ENCODE assay signal across 7 mouse cellular contexts in genomic region chr15:96695455-96696421, GRCm38 (mm10). TPM values are rescaled to one million over a fixed set of nuclear protein-coding genes. Genes with fewer than 3 reads are reported as not detected.
A peak's percentile ranks its signal among the peaks of the same experiment; 100 is the strongest.
DNase-seq lines count a peak whose midpoint lies in the region; ATAC-seq and TF ChIP-seq lines count a peak whose summit lies in the region.

No protein-coding gene starts in this region.

- TF ChIP-seq POLR2A in thymus, adult 2 months (IDR thresholded peaks at IDR 0.05; ENCODE audit: control insufficient read depth, extremely low read depth, insufficient read depth, low read length, poor library complexity): no peak

- no peaks in the 10 kb centered on the region for H3K9me3 ChIP-seq in embryonic facial prominence, embryonic 12.5 days
- no peaks in the 10 kb centered on the region for H3K9me3 ChIP-seq in hindbrain, embryonic 13.5 days
- H3K9me3 ChIP-seq in liver, embryonic 15.5 days (replicated peaks): no peaks in the 10 kb centered on the region
- H3K9me3 ChIP-seq in neural tube, embryonic 15.5 days (replicated peaks): no peaks in the 10 kb centered on the region

- no peak for TF ChIP-seq CTCF in thymus, adult 2 months (IDR thresholded peaks at IDR 0.05; ENCODE audit: borderline replicate concordance, control insufficient read depth, extremely low read depth, insufficient read depth, low read length, poor library complexity)

- H3K36me3 ChIP-seq in embryonic facial prominence, embryonic 12.5 days: peaks cover 59% of the 10 kb centered on the region
- peaks cover 58% of the 10 kb centered on the region for H3K36me3 ChIP-seq in hindbrain, embryonic 13.5 days
- peaks cover 78% of the 10 kb centered on the region for H3K36me3 ChIP-seq in liver, embryonic 15.5 days (replicated peaks)
- peaks cover 56% of the 10 kb centered on the region for H3K36me3 ChIP-seq in neural tube, embryonic 15.5 days
- peaks cover 77% of the 10 kb centered on the region for H3K36me3 ChIP-seq in thymus, adult 2 months (ENCODE audit: control insufficient read depth, insufficient read depth, low read length)

- DNase-seq in thymus, postnatal 14 days: peak; percentile 40
- DNase-seq in thymus, adult 18-20 months: no peak
- no peak for DNase-seq in thymus, adult 2 months

- peak overlapping the region; percentile 61 for H3K4me2 ChIP-seq in embryonic facial prominence, embryonic 12.5 days (replicated peaks)
- peak overlapping the region; percentile 84 for H3K4me2 ChIP-seq in hindbrain, embryonic 13.5 days
- peak overlapping the region; percentile 93 for H3K4me2 ChIP-seq in liver, embryonic 15.5 days
- H3K4me2 ChIP-seq in neural tube, embryonic 15.5 days: peak overlapping the region; percentile 77

- no peak overlapping the region for H3K27ac ChIP-seq in embryonic facial prominence, embryonic 12.5 days
- peak overlapping the region; percentile 26 for H3K27ac ChIP-seq in hindbrain, embryonic 13.5 days
- 0 out of 2 replicates have a peak overlapping the region, but pooled peaks have one; percentile 1 for H3K27ac ChIP-seq in liver, embryonic 15.5 days (replicated peaks)
- H3K27ac ChIP-seq in neural tube, embryonic 15.5 days (replicated peaks): no peak overlapping the region
- H3K27ac ChIP-seq in thymus, adult 2 months (ENCODE audit: control insufficient read depth, insufficient read depth, low read length): no peak overlapping the region

- H3K4me3 ChIP-seq in embryonic facial prominence, embryonic 12.5 days: peak overlapping the region; percentile 91
- H3K4me3 ChIP-seq in hindbrain, embryonic 13.5 days: peak overlapping the region; percentile 88
- peak overlapping the region; percentile 92; the same call in 1 of the 2 replicates for H3K4me3 ChIP-seq in liver, embryonic 15.5 days (replicated peaks)
- H3K4me3 ChIP-seq in neural tube, embryonic 15.5 days (replicated peaks): peak overlapping the region; percentile 68
- no peak overlapping the region for H3K4me3 ChIP-seq in thymus, adult 2 months (ENCODE audit: control insufficient read depth, insufficient read depth, low read length)

- WGBS in embryonic facial prominence, embryonic 12.5 days: 77% methylated on average over 26 of the region's 26 CpGs
- 80% methylated on average over 26 of the region's 26 CpGs for WGBS in hindbrain, embryonic 13.5 days
- WGBS in liver, embryonic 15.5 days (ENCODE audit: insufficient replicate concordance): 76% methylated on average over 26 of the region's 26 CpGs
- 73% methylated on average over 26 of the region's 26 CpGs for WGBS in neural tube, embryonic 15.5 days
- 79% methylated on average over 26 of the region's 26 CpGs for WGBS in thymus, adult 2 months

- ATAC-seq in embryonic facial prominence, embryonic 12.5 days (ENCODE audit: insufficient number of reproducible peaks, insufficient read depth, low FRiP score, low TSS enrichment): no peak
- ATAC-seq in hindbrain, embryonic 13.5 days (ENCODE audit: low FRiP score): no peak
- ATAC-seq in liver, embryonic 15.5 days (ENCODE audit: insufficient read depth): no peak
- ATAC-seq in neural tube, embryonic 15.5 days (ENCODE audit: low FRiP score): no peak

- no peaks in the 10 kb centered on the region for H3K27me3 ChIP-seq in embryonic facial prominence, embryonic 12.5 days
- H3K27me3 ChIP-seq in hindbrain, embryonic 13.5 days: no peaks in the 10 kb centered on the region
- H3K27me3 ChIP-seq in liver, embryonic 15.5 days: 0 out of 2 replicates have a peak, but pooled peaks cover 3% of the 10 kb centered on the region
- no peaks in the 10 kb centered on the region for H3K27me3 ChIP-seq in neural tube, embryonic 15.5 days (replicated peaks)
- no peaks in the 10 kb centered on the region for H3K27me3 ChIP-seq in thymus, adult 2 months (ENCODE audit: control insufficient read depth, insufficient read depth, low read length)

- H3K9ac ChIP-seq in embryonic facial prominence, embryonic 12.5 days: no peak overlapping the region
- H3K9ac ChIP-seq in hindbrain, embryonic 13.5 days: peak overlapping the region; percentile 99
- no peak overlapping the region for H3K9ac ChIP-seq in liver, embryonic 15.5 days
- H3K9ac ChIP-seq in neural tube, embryonic 15.5 days (replicated peaks): peak overlapping the region; percentile 33; the same call in 1 of the 2 replicates

- H3K4me1 ChIP-seq in embryonic facial prominence, embryonic 12.5 days: peaks cover 25% of the 10 kb centered on the region
- peaks cover 56% of the 10 kb centered on the region for H3K4me1 ChIP-seq in hindbrain, embryonic 13.5 days (replicated peaks)
- H3K4me1 ChIP-seq in liver, embryonic 15.5 days (replicated peaks): peaks cover 45% of the 10 kb centered on the region
- H3K4me1 ChIP-seq in neural tube, embryonic 15.5 days: peaks cover 55% of the 10 kb centered on the region
- peaks cover 14% of the 10 kb centered on the region for H3K4me1 ChIP-seq in thymus, adult 2 months (replicated peaks; ENCODE audit: control insufficient read depth, insufficient read depth, low read length)

RNA-seq across cellular contexts. Expression of gene Slc38a2, which starts 3.8 kb away (rescaled TPM):
- polyA plus RNA-seq in embryonic facial prominence, embryonic 12.5 days (2016; fragmentation: Nextera tagmentation; extraction: Ambion mirVana): 175 and 179 TPM in 2 replicates
- 133 TPM in 2 replicates for polyA plus RNA-seq in hindbrain, embryonic 13.5 days (2015; fragmentation: Nextera tagmentation; extraction: Ambion mirVana)
- 33.8 and 33.9 TPM in 2 replicates for polyA plus RNA-seq in liver, embryonic 15.5 days (2015; fragmentation: Nextera tagmentation; extraction: Ambion mirVana)
- polyA plus RNA-seq in neural tube, embryonic 15.5 days (2015; fragmentation: Nextera tagmentation; extraction: Ambion mirVana): 89.3 and 93.9 TPM in 2 replicates
- polyA plus RNA-seq in thymus, adult 2 months (2012; rRNA removed): 105 and 110 TPM in 2 replicates

RNA-seq across cellular contexts. Expression of gene Slc38a1, which starts 53.0 kb away (rescaled TPM):
- polyA plus RNA-seq in embryonic facial prominence, embryonic 12.5 days (2016; fragmentation: Nextera tagmentation; extraction: Ambion mirVana): 89.6 and 93.6 TPM in 2 replicates
- 154 and 158 TPM in 2 replicates for polyA plus RNA-seq in hindbrain, embryonic 13.5 days (2015; fragmentation: Nextera tagmentation; extraction: Ambion mirVana)
- 14.5 and 18.2 TPM in 2 replicates for polyA plus RNA-seq in liver, embryonic 15.5 days (2015; fragmentation: Nextera tagmentation; extraction: Ambion mirVana)
- polyA plus RNA-seq in neural tube, embryonic 15.5 days (2015; fragmentation: Nextera tagmentation; extraction: Ambion mirVana): 127 and 134 TPM in 2 replicates
- 136 and 170 TPM in 2 replicates for polyA plus RNA-seq in thymus, adult 2 months (2012; rRNA removed)

Comparison
In these comparisons a context has a peak if more than half of its experiments do, and no peak if none do; other contexts are left out.
1. H3K27ac ChIP-seq: peak in hindbrain, embryonic 13.5 days (single experiment) and liver, embryonic 15.5 days (single experiment); none in embryonic facial prominence, embryonic 12.5 days (single experiment), neural tube, embryonic 15.5 days (single experiment) and thymus, adult 2 months (single experiment).
2. H3K9ac ChIP-seq: peak in hindbrain, embryonic 13.5 days (single experiment) and neural tube, embryonic 15.5 days (single experiment); none in embryonic facial prominence, embryonic 12.5 days (single experiment) and liver, embryonic 15.5 days (single experiment).
3. Peak in every context shown above with its lines, with median percentiles within 50 percentile points of each other: H3K4me2 ChIP-seq.